Mouse (Mus musculus) E14TG2a.4 (cell line): Measurements from ENCODE around the gene Gm20388.
A peak's percentile ranks its signal among the peaks of the same experiment; 100 is the strongest.

Source experiments
- H3K27me3 ChIP-seq: 2 replicates; pipeline ENCODE4 v1.6.1; 2014; ENCODE audit warnings: low read length, control low read depth; ENCODE audit not compliant: insufficient read depth
- H3K36me3 ChIP-seq: 2 replicates; pipeline ENCODE4 v1.6.1; 2014; ENCODE audit warnings: low read length, control low read depth; ENCODE audit not compliant: insufficient read depth
- H3K4me1 ChIP-seq: replicated peaks from 2 replicates; pipeline ENCODE4 v1.6.1; 2014; ENCODE audit warnings: low read depth, low read length, control low read depth
- H3K4me3 ChIP-seq: replicated peaks from 2 replicates; pipeline ENCODE4 v1.5.1; 2014; ENCODE audit warnings: mild to moderate bottlenecking, low read length
- H3K9me3 ChIP-seq: 2 replicates; pipeline ENCODE4 v1.6.1; 2014; ENCODE audit warnings: low read length, control low read depth
- CTCF ChIP-seq: conservative IDR thresholded peaks from 2 replicates; pipeline ENCODE4 v1.5.1; 2014; ENCODE audit warnings: low read length
- NANOG ChIP-seq: IDR thresholded peaks from 2 replicates; pipeline ENCODE4 v1.6.1; 2014; ENCODE audit warnings: borderline replicate concordance, low read length, mixed read lengths
- POU5F1 ChIP-seq: IDR thresholded peaks from 2 replicates; pipeline ENCODE4 v1.6.1; 2014; ENCODE audit warnings: low read length, borderline replicate concordance

Gm20388 gene

DNA sequence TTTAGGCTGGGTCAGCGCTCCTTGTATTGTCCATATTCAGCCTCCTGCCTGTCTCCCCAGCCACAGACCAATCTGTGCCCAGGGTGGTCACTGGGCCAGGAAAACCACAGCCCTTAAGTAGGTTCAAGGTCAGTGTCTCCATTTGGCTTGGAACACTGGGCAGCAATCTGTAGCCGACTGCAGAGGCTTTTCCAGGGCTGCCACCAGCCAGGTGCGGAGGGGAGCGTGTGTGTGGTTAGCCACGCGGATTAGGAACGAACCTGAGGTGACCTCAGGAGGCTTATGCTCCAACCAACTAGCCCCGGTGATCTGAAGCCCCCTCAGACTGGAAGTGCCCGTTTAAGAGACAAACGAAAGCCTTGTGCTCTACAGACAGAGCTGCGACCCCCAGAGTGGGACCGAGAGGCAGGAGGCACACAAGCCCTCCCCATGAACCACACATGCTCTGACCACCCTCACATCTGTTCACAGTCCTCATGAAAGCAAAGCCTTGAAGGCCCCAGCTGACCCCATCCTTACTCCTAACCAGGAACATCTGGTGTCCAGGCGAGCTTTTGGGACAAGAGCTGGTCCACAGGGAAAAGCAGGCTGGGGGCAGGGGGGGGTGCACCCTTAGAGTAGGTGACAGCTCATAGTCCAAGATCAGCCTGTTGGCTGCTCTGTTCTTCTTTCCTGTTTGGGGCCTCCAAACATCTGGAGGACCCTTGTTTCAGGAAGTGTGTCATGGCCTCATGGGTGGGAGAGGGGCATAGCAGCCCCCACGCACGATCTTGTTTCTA, 2737.7 kb downstream of the Gm20388 start:
- peaks cover 14% of the 10 kb centered on the region for H3K4me1 ChIP-seq
- H3K4me3 ChIP-seq: no peak overlapping the region
- no peak for TF ChIP-seq CTCF
- no peak for TF ChIP-seq NANOG
- no peak for TF ChIP-seq POU5F1
- peaks cover 13% of the 10 kb centered on the region for H3K27me3 ChIP-seq
- no peaks in the 10 kb centered on the region for H3K9me3 ChIP-seq
- no peaks in the 10 kb centered on the region for H3K36me3 ChIP-seq

DNA sequence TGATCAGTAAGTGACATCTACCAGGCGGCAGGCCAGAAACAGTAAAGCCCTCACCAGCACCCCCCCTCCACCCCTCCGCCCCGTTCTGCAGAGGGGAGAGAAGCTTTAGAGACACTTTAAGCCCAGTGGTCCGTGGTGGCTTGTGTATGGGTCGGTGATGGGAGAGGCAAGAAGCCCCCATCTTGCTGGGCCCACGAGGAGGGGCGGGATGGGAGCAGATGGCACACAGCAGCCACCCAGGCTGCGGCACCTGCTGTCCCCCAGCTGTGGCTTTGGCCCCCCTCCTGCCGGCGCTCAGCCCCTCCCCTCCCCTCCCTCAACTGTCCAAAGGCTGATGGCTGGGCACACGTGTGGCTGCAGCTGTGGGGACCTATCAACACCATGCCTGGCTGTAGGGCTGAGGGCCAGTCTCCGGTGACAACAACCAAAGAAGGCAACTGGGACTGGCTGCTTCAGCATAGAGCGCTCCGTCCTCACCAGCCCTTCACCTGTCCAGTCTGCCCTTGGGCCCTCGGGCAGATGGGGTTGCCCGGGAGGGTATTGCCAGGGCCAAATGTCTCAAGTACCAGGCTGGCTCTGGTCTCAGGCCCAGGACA, 2740.8 kb downstream of the Gm20388 start:
- no peak for TF ChIP-seq NANOG
- TF ChIP-seq CTCF: no peak
- no peak for TF ChIP-seq POU5F1
- Histone ChIP-seq H3K9me3 (no peaks in the 10 kb centered on the region), H3K4me1 (peaks cover 14% of the 10 kb centered on the region), H3K4me3 (no peak overlapping the region), H3K27me3 (peaks cover 6% of the 10 kb centered on the region; the same call in 1 of the 2 replicates), H3K36me3 (no peaks in the 10 kb centered on the region)

DNA sequence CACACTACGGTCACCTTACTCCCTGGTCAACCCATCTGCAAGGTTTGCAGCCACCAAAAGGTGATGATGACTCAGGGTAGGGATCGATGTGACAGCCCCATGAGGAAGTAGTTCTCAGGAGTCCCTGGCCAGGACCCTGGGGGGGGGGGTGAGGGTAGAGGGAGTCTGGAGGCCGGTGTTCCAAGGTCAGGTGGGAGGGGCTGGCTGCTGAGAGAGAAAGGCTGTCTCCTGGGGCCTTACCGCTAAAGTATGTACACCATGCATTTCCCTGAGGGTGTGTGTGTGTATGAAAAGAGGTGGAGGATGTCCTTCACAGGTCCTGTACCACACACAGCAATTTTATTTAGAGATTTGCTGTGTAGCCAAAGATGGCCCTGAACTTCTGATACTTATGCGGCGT, 2742.0 kb downstream of the Gm20388 start:
- Histone ChIP-seq H3K9me3 (no peaks in the 10 kb centered on the region), H3K4me1 (peaks cover 14% of the 10 kb centered on the region), H3K36me3 (no peaks in the 10 kb centered on the region), H3K27me3 (peaks cover 6% of the 10 kb centered on the region; the same call in 1 of the 2 replicates), H3K4me3 (no peak overlapping the region)
- TF ChIP-seq CTCF (no peak), NANOG (no peak), POU5F1 (no peak)

DNA sequence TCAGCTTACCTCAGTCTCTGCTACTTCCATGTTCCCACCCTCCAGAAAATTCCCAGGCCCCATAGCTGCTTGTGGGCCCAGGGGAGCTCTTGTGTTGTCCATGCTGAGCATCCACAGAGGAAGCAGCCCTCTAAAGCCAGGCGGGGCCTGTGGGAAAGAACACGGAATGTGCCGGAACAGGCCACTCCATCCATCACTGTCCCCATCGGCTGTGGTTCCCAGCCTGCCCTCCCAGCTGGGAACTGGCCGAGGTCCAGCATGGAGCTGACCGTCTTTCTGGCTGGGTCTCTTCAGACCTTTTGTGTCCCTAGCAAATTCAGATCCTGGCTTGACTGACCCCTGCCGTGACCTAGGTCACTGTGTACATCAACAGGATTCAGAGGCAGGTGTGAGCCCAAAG, 2744.1 kb downstream of the Gm20388 start:
- TF ChIP-seq CTCF: no peak
- TF ChIP-seq POU5F1: no peak
- TF ChIP-seq NANOG: no peak
- no peaks in the 10 kb centered on the region for H3K36me3 ChIP-seq
- no peaks in the 10 kb centered on the region for H3K9me3 ChIP-seq
- peaks cover 6% of the 10 kb centered on the region; the same call in 1 of the 2 replicates for H3K27me3 ChIP-seq
- peaks cover 17% of the 10 kb centered on the region for H3K4me1 ChIP-seq
- no peak overlapping the region for H3K4me3 ChIP-seq

DNA sequence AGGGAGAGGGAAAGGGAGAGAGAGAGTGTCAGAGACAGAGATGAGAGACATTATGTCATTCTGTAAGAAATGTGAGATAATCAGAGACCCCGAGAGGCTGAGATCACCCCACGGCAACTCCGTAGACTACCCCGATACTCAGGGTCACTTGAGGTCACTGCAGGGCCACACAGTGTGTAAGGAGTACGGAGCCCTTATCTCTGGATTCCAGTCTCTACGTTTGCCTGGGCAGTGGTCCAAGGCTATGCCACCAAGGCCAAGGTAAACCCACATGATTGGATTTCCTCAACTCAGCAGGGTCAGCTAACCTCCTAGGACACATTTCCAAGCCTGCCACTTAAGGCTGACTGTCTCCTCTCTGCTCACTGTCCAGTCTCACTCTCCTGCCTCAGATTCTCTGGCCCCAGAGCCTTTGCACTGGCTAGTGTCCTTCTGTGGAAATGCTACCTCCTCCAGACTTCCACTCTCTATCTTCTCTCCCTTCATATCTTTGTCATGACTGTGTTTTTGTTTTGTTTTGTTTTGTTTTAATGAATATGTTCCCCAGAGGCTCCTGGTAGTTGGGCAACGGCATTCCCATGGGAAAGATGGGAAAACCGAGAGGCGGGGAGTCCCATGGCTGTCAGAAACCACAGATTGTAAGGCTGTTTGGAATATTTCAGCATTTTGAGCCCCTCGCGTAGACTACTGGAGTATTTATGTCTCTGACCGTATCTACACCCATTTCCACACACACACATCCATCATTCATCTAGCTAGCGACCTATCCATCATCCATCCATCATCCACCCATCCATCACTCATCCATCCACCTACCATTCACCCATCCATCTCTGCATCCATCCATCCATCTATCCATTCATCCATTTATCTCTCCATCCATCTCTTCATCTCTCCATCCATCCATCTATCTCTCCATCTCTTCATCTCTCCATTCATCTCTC, 2745.7 kb downstream of the Gm20388 start:
- H3K27me3 ChIP-seq: no peaks in the 10 kb centered on the region; the same call in 1 of the 2 replicates
- H3K4me1 ChIP-seq: peaks cover 21% of the 10 kb centered on the region
- TF ChIP-seq NANOG: no peak
- no peak for TF ChIP-seq CTCF
- no peak for TF ChIP-seq POU5F1
- no peaks in the 10 kb centered on the region for H3K9me3 ChIP-seq
- no peak overlapping the region for H3K4me3 ChIP-seq
- H3K36me3 ChIP-seq: no peaks in the 10 kb centered on the region

DNA sequence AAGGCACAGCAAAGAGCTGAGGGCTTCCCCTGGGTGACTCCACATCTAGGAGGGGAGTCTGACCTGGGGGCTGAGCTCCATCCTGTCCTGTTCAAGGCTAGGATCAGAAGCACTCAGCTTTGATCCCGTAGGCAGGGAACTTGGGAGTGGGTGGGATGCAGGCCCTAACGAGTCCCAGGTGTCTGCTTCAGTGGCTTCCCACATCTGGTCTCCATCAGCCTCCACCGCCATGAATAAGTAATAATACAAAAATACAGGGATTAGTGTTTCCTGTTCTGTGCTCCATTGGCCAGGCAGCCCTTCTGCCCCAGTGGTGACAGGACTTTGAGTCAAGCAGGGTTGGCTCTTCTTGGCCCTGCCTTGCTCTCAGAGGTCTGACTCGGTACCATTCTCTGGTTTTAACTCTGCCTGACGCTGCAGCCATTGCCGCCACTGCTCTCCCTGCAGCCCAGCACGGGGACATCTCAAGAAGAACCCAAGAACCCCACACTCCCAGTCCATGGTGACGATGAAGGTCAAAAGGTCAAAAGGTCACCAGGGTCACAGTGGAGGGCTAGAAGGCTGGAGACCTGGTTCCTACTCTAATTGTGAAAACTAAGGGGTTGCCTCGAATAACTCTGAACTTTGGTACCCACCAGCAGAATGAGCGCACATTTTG, 2747.6 kb downstream of the Gm20388 start:
- H3K27me3 ChIP-seq: no peaks in the 10 kb centered on the region; the same call in 1 of the 2 replicates
- TF ChIP-seq NANOG: no peak
- no peak for TF ChIP-seq POU5F1
- no peak for TF ChIP-seq CTCF
- H3K4me1 ChIP-seq: peaks cover 12% of the 10 kb centered on the region
- no peak overlapping the region for H3K4me3 ChIP-seq
- H3K9me3 ChIP-seq: no peaks in the 10 kb centered on the region
- H3K36me3 ChIP-seq: no peaks in the 10 kb centered on the region

DNA sequence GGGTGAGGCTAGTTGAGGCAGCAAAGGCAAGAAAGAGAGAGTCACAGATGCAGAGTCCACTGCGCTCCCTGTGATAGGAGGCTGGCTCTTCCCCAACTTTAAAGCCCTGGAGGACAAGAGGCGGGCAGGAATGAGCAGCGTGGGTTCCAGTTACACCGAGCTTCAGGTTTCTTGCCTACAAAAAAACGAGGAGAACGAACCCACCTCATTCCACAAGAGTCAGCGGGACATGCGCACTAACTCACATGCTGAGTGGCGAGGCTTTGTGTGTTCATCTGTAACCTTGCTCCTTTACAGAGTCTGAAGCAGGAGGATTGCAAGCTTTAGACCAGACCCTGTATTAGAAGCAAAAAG, 2748.1 kb downstream of the Gm20388 start:
- Histone ChIP-seq H3K27me3 (no peaks in the 10 kb centered on the region), H3K4me3 (no peak overlapping the region), H3K4me1 (peaks cover 8% of the 10 kb centered on the region; the same call in 1 of the 2 replicates), H3K36me3 (no peaks in the 10 kb centered on the region), H3K9me3 (no peaks in the 10 kb centered on the region)
- TF ChIP-seq POU5F1: no peak
- TF ChIP-seq CTCF: no peak
- TF ChIP-seq NANOG: no peak

DNA sequence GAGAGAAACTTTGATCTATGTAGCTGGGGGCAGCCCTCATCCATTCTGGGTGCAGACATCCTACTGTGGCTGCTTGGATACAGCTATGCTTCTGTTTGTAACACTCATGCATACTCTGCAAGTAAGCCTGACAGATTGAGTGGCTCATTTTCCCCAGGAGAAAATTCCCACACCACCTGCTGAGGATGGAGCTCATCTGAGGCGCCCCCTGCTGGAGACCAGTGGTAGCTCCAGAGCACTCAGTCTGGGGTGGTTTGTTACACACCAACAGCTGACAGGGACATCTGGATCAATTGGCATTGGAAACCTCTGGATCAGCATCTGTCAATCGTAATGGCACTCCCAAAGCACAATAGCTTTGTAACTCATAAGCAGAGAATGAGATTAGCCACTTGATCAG, 2749.4 kb downstream of the Gm20388 start:
- no peaks in the 10 kb centered on the region for H3K27me3 ChIP-seq
- H3K4me3 ChIP-seq: no peak overlapping the region
- no peaks in the 10 kb centered on the region for H3K36me3 ChIP-seq
- H3K9me3 ChIP-seq: no peaks in the 10 kb centered on the region
- H3K4me1 ChIP-seq: peaks cover 8% of the 10 kb centered on the region; the same call in 1 of the 2 replicates
- no peak for TF ChIP-seq POU5F1
- TF ChIP-seq CTCF: peak; percentile 82
